Mouse (Mus musculus): ENCODE measurements at regions not wholly inside any gene's neighbourhood (a gene's known extent, or its start where the extent isn't known, plus 50 kb on each side); places are given as distances from the start of the nearest gene placed in this dataset.
"Not testable (repeated sequence)": the region's sequence is repeated elsewhere in the genome, so short reads cannot be mapped to it uniquely, and the experiment has no call there.

GRCm38 (mm10) chr4:27529565-27529964, 1182.9 kb upstream of the Manea start:
- DNase-seq (ENCODE audit: low spot score in 2 of 2): no peak
- intact Hi-C loops (cut with DNase I): no loop called here

DNA sequence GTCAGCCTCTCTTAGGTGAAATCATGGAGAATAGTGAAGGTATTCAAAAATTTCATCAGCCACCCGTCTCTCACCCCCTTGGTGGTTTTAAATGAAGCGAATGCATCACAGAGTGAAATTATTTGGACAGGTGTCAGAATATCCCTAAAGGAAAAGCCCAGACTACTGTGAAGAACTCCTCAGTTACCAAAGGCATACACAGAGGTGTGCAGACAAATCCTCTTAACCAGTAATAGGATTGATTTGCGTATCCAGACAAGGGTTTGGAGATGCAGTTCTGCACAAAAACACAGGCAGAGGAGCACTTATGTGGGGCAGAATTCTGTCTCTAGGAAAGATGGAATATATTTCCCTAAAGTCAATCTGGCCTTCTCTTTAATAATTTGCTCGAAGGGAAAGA, 1173.6 kb upstream of the Manea start:
- no peak for DNase-seq (ENCODE audit: low spot score in 2 of 2)
- intact Hi-C loops (cut with DNase I): no loop called here

DNA sequence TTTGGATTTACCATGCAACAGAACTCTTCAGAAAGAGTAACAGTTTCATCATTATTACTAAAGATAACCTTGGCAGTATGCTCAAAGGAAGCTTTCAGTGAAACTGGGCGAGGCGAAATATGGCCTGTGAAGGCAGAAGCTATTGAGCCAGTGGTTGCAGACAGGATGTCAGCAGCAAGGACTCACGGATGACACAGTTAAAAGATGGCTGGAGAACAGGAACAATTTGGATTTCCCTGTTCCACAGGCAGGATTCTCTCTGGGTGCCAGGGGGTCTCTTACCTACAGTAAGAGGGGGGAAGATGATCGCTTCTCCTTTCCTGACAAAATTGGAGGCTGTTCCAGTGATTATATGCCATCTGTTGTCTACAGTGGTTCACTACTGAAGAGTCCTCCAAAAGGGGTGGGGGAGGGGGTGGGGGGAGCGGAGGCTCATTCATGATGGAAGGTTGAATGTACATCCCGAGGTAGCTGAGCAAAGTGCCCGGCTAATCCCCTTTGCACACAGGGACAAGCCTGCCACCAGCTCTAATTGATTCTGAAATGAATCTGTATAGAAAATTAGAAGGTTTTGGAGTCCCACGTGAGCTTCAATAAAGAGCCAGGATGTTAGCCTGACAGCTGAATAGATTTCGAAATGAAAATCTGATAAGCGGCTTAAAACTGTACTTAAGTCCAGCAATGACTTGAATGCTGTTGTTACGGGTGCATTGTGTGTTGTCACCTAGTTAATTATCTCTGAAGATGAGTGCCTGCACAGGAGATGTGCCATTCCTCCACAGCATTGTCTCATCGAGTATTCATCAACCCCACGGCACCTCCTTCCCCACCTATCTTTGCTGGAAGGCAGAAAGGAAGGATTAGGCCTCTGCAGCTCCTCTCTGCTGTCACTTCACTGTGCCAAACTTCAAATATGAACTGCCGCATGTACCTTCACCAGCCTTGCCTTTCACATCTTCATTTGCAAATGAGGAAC, 1158.4 kb upstream of the Manea start:
- intact Hi-C loops (cut with DNase I): no loop called here

DNA sequence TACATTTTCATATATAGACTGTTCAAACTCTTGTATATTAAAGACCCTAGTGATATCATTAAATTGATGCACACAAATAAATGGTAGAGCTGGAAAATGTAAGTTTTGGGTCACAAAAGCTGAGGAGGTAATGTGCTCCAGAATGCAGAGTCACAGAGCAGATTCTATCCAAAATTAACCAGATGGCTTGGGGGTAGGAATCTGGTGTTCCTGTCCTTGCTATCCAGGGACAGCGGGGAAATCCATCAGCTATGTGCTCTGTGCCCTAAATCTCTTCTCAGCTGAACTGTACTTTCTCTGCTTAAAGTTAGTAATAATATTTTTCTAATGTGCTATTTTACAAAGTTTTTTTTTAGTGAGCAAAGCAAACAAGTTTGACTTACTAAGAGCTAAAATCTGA, 1151.2 kb upstream of the Manea start:
- DNase-seq (ENCODE audit: low spot score in 2 of 2): no peak
- intact Hi-C loops (cut with DNase I): no loop called here

More for the DNA sequence above, 1158.4 kb upstream of the Manea start:
- DNase-seq (ENCODE audit: low spot score in 2 of 2): peak in 1 of 2 experiments; percentile 2

GRCm38 (mm10) chr4:27497274-27497673, 1150.6 kb upstream of the Manea start:
- no peak for DNase-seq (ENCODE audit: low spot score in 2 of 2)
- intact Hi-C loops (cut with DNase I): no loop called here

DNA sequence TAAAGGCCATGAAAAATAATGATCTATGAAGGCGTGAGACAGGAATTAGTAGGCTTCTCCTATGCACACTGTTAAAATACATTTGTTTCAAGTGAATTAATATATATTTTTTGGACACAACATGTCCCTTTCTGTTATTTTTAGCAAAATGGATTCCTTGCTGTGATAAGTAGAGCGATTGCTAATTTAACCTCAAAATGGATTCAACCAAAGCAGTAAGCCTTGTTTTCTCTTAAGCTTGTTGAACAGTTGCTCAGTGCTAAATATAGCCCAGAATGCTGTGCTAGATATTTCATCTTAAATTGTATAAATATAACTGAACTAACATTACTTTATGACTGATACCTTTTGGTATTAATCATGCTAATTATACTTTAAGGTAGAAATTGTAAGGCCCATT, 1144.6 kb upstream of the Manea start:
- intact Hi-C loops (cut with DNase I): no loop called here
- DNase-seq (ENCODE audit: low spot score in 2 of 2): no peak

GRCm38 (mm10) chr4:27449901-27450300, 1103.2 kb upstream of the Manea start:
- intact Hi-C loops (cut with DNase I): no loop called here
- no peak for DNase-seq (ENCODE audit: low spot score in 2 of 2)

DNA sequence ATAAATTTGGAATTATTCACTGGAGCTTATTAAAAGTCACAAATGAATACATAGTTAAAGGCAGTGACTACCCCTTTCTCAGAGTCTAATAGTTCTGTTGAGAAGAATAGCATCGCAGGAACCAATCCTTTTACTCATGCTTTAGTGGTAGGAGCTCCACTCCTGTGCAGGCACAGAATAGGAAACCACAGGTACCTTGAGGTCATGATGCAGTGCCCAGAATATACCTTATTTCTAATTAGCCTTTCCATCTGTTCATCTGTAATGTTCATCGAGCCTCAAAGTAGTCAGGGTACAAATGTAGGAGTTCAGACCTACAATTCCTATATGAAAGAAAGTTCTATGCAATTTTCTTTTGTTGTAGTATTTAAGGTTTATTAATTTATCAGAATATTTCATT, 1099.6 kb upstream of the Manea start:
- intact Hi-C loops (cut with DNase I): no loop called here
- no peak for DNase-seq (ENCODE audit: low spot score in 2 of 2)

DNA sequence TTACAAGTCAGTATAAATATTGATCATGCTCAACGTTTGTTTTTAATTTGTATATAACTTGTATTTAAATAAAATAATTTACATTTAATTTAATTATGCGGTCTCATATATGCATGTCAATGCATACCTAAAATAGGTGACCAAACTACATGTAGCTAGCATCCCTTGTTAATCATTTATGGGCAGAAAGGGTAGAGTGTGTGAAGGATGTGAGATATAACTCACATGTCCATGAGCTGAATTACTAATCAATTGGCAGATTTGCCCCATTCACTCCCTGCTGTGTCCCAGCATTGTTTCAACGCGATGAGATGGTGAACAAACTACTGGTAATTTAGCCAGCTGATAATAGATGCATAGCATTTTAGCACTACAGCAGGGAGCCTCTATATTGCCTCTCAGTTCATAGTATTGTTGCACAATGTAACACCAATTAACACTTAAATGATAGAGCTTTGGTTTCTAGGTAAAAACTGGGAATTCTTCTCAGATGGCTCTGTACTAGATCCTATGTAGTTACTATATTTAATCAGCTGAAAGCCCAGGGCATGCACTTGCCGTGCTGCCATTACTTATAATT, 1082.6 kb upstream of the Manea start:
- intact Hi-C loops (cut with DNase I): no loop called here
- DNase-seq (ENCODE audit: low spot score in 2 of 2): no peak

- peak; percentile 20 to 33 for DNase-seq (ENCODE audit: low spot score in 2 of 2)
- intact Hi-C loops (cut with DNase I): no loop called here
Measured at GRCm38 (mm10) chr4:27425902-27426301, 1079.2 kb upstream of the Manea start.

DNA sequence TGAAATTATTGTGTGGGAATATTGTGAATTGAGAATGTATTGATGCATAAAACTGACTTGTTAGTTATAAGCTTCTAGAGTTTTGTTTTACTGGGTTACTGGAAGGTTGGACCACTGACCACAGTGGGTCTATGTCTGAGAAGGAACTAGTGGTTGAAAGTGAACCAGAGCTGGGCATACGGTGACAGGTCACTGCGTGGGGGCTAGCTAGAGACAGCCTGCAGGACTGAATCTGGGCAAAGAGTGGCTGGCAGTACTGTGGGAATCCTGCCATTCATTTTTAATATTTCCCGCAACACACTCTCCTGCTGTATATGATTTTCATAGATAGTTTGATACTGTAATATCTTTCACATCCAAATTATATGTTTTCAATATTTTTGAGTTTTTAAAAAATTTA, 1077.2 kb upstream of the Manea start:
- no peak for DNase-seq (ENCODE audit: low spot score in 2 of 2)
- intact Hi-C loops (cut with DNase I): no loop called here

DNA sequence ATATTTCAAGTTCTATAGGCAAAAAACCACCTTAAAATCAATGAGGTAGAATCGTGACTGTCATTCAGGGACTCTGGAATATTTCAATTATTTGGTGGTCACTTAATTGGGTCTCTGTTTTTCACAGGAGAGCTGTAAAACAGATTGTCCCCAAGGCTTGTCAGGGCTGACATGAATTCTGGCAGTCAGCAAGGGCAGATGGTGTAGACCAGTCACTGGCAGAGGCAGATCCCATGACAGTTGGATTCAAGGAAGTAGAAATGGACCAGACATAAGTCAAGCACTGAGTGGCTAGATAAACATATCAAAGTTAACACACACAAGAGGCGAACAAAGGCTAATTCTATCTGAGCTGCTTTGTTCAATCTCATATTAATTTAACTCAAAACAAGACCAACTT, 1071.8 kb upstream of the Manea start:
- intact Hi-C loops (cut with DNase I): no loop called here
- no peak for DNase-seq (ENCODE audit: low spot score in 2 of 2)

DNA sequence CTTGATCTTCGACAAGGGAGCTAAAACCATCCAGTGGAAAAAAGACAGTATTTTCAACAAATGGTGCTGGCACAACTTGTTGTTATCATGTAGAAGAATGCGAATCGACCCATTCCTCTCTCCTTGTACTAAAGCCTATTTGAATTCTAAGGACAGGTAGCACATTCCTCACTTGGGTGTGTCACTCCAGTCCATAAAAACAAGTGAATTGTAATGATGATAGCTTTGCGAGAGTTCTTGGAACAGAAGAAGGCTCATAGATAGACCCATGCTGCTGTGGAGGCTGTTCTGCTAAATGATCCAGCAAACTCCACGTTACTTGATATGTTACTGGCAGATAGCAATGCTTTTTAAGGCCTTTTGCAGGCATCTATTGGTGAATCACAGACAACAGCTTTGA, 1038.2 kb upstream of the Manea start:
- intact Hi-C loops (cut with DNase I); DNase-seq (ENCODE audit: low spot score in 2 of 2): not testable (repeated sequence)

DNA sequence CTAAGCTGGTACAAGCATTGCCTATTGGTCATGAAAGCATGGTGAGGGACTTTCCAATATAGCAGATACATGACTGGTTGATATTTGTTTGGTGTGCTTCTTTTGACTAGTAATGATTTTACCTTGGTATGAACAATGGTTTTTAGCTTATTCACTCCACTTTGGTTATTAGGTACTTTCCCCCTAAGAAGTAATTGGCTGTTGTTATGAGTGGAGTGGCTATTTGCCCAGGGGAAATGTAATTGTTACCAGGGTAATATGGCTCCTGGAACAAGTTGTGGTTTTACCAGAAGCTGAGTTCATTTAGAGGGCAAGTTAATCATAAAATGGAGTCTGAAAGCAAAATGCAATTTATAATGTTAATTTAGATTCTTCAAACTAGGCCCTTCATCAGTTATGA, 1000.2 kb upstream of the Manea start:
- no peak for DNase-seq (ENCODE audit: low spot score in 2 of 2)
- intact Hi-C loops (cut with DNase I): no loop called here

- DNase-seq (ENCODE audit: low spot score in 2 of 2): no peak
- intact Hi-C loops (cut with DNase I): no loop called here
Measured at GRCm38 (mm10) chr4:27333279-27333678, 986.6 kb upstream of the Manea start.

Data from left cerebral cortex, postnatal 14 days (tissue).